Mouse (Mus musculus): ENCODE results near the gene Vegfa.
A peak's percentile ranks its signal among the peaks of the same experiment; 100 is the strongest.

DNA sequence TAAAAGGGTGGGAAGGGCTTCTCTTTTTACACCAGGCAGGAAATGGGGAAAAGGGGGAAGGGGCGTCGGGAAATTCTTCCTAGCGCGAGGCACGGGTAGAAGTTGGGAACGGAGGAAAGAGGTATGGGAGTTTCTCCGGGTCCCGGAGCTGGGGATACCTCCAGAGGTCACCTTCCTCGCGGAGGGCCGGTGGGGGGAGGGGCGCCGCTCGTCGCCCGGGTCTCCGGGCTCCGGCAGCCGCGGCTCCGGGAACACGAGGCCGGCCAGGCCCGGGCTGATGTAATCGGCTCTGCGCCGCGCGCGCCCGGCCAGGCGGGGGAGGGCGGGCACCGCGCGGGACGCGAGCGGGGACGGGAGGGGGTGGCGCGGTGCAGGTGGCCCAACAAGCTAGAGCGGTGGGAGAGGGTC is 1.8 kb downstream of the Vegfa start:
- TF ChIP-seq CTCF (IDR thresholded peaks at IDR 0.05; ENCODE audit: control insufficient read depth, insufficient read depth, insufficient read length) (no peak), USF1 (IDR thresholded peaks at IDR 0.05; ENCODE audit: low read depth) (no peak), CEBPB (IDR thresholded peaks at IDR 0.05; ENCODE audit: low read depth) (no peak), MAX (IDR thresholded peaks at IDR 0.05) (peak; percentile 18), MYOG (IDR thresholded peaks at IDR 0.05; ENCODE audit: control insufficient read depth, extremely low read depth, insufficient read length) (no peak)
